Mouse (Mus musculus) ES-Bruce4 (cell line): ENCODE data around the gene Snx11. TPM values are rescaled to one million over a fixed set of nuclear protein-coding genes. Genes with fewer than 3 reads are reported as not detected.

Experiments used
- H3K27ac ChIP-seq: 2 replicates; pipeline ENCODE4 v1.5.1; 2012; ENCODE audit warnings: low read length, inconsistent platforms; ENCODE audit not compliant: insufficient read depth
- H3K27me3 ChIP-seq: 2 replicates; pipeline ENCODE4 v1.6.1; 2012; ENCODE audit warnings: mild to moderate bottlenecking, low read length, inconsistent platforms; ENCODE audit not compliant: control insufficient read depth, poor library complexity, insufficient read depth, severe bottlenecking
- H3K36me3 ChIP-seq: 2 replicates; pipeline ENCODE4 v1.6.1; 2012; ENCODE audit warnings: inconsistent platforms, mild to moderate bottlenecking, low read length, moderate library complexity; ENCODE audit not compliant: control insufficient read depth, poor library complexity, insufficient read depth, severe bottlenecking
- H3K4me1 ChIP-seq: one replicate; pipeline ENCODE4 v1.8.1; 2011; ENCODE audit warnings: low read length; ENCODE audit not compliant: control insufficient read depth, insufficient read depth
- H3K4me3 ChIP-seq: 2 replicates; pipeline ENCODE4 v1.5.1; 2011; ENCODE audit warnings: low read depth, mild to moderate bottlenecking, low read length
- H3K9ac ChIP-seq: 2 replicates; pipeline ENCODE4 v1.6.1; 2012; ENCODE audit warnings: low read depth, mild to moderate bottlenecking, inconsistent platforms; ENCODE audit not compliant: poor library complexity, severe bottlenecking
- H3K9me3 ChIP-seq: replicated peaks from 2 replicates; pipeline ENCODE4 v1.6.1; 2012; ENCODE audit warnings: mild to moderate bottlenecking, low read length, inconsistent platforms; ENCODE audit not compliant: control insufficient read depth, poor library complexity, insufficient read depth, severe bottlenecking
- CTCF ChIP-seq: IDR thresholded peaks from one replicate; pipeline ENCODE4 v1.8.1; 2011; ENCODE audit warnings: low read depth, low read length
- EP300 ChIP-seq: IDR thresholded peaks from 2 replicates; pipeline ENCODE4 v1.6.1; 2011; ENCODE audit warnings: low read depth, low read length; ENCODE audit not compliant: insufficient read depth
- POLR2A ChIP-seq: IDR thresholded peaks from one replicate; pipeline ENCODE4 v1.8.1; 2011; ENCODE audit warnings: low read length; ENCODE audit not compliant: insufficient read depth
- polyA plus RNA-seq: library from polyadenylated mRNA; stranded (reverse); fragments of >200 nt; gene quantifications from 2 replicates; pipeline ENCODE4 v1.2.4, GENCODE M21; 2011; ENCODE audit warnings: low read depth; ENCODE audit not compliant: missing spikeins, insufficient read depth, insufficient read length

Gene Snx11
- polyA plus RNA-seq, 1 experiment: 27.3 TPM

DNA sequence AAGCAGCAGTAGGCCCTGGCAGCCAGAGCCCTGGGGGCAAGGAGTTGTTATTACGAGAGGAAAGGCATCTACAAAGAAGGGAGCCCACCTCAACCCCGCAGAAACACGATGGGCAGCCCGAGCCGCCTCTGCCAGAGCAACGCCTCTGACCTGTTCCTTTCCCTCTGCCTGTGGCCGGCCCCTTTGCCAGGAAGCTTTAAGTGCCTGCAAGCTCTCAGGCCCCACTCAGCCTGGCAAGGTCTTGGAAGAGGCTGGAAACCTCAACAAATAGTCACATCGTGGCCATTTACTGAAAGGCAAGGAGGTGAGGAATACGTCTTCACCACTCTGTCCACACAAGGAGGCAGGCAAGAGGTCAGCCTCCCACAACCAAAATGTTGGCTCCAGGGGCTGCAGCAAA is 9.1 kb downstream of the Snx11 start:
- peaks cover 34% of the 10 kb centered on the region for H3K36me3 ChIP-seq
- no peak overlapping the region for H3K4me3 ChIP-seq
- H3K27ac ChIP-seq: no peak overlapping the region
- H3K9me3 ChIP-seq: no peaks in the 10 kb centered on the region
- H3K9ac ChIP-seq: peak overlapping the region; percentile 49
- H3K4me1 ChIP-seq: peaks cover 2% of the 10 kb centered on the region
- no peak for TF ChIP-seq POLR2A
- no peak for TF ChIP-seq EP300
- TF ChIP-seq CTCF: no peak
- H3K27me3 ChIP-seq: no peaks in the 10 kb centered on the region

- Histone ChIP-seq H3K27ac (peak overlapping the region; percentile 16; the same call in 1 of the 2 replicates), H3K36me3 (peaks cover 29% of the 10 kb centered on the region), H3K9ac (0 out of 2 replicates have a peak overlapping the region, but pooled peaks have one; percentile 19), H3K4me3 (no peak overlapping the region), H3K27me3 (no peaks in the 10 kb centered on the region), H3K4me1 (peaks cover 2% of the 10 kb centered on the region), H3K9me3 (no peaks in the 10 kb centered on the region)
- TF ChIP-seq EP300 (no peak), CTCF (no peak), POLR2A (no peak)
Observed at GRCm38 (mm10) chr11:96767096-96767495, 10.3 kb downstream of the Snx11 start.

- TF ChIP-seq CTCF: no peak
- TF ChIP-seq EP300: no peak
- H3K9ac ChIP-seq: 0 out of 2 replicates have a peak overlapping the region, but pooled peaks have one; percentile 19
- peak overlapping the region; percentile 16; the same call in 1 of the 2 replicates for H3K27ac ChIP-seq
Observed at GRCm38 (mm10) chr11:96766555-96766954, 10.8 kb downstream of the Snx11 start.

DNA sequence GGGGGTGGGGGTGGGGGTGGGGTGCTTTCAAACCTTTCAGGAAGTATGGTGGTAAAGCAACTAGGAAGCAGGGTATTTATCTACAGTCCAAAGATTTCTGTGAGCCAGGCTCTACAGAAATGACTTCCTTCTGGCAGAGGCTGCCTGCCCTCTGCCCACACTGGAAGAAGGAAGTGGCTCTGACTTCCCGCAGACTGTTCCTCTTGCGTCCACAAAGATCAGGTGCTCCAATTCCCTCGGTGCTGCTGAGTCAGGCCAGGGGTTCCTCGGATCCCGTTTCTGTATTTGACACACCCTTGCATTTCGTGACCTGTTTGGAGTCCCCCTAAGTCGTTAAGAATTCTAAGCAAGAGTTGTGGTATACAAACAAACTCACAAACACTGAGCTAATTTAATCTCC is 11.7 kb downstream of the Snx11 start:
- no peaks in the 10 kb centered on the region for H3K9me3 ChIP-seq
- H3K9ac ChIP-seq: no peak overlapping the region
- no peaks in the 10 kb centered on the region for H3K27me3 ChIP-seq
- TF ChIP-seq CTCF: no peak
- TF ChIP-seq POLR2A: no peak
- no peak overlapping the region for H3K4me3 ChIP-seq
- H3K27ac ChIP-seq: no peak overlapping the region
- H3K4me1 ChIP-seq: peaks cover 2% of the 10 kb centered on the region
- peaks cover 18% of the 10 kb centered on the region for H3K36me3 ChIP-seq

More at GRCm38 (mm10) chr11:96766555-96766954, 10.8 kb downstream of the Snx11 start:
- no peaks in the 10 kb centered on the region for H3K9me3 ChIP-seq
- 0 out of 2 replicates have a peak overlapping the region, but pooled peaks have one; percentile 2 for H3K4me3 ChIP-seq
- H3K4me1 ChIP-seq: peaks cover 2% of the 10 kb centered on the region
- H3K27me3 ChIP-seq: no peaks in the 10 kb centered on the region
- peaks cover 25% of the 10 kb centered on the region for H3K36me3 ChIP-seq

GRCm38 (mm10) chr11:96764511-96765350 is 12.6 kb downstream of the Snx11 start:
- Histone ChIP-seq H3K27ac (no peak overlapping the region), H3K27me3 (no peaks in the 10 kb centered on the region), H3K4me1 (peaks cover 2% of the 10 kb centered on the region), H3K4me3 (no peak overlapping the region), H3K9me3 (no peaks in the 10 kb centered on the region), H3K36me3 (peaks cover 9% of the 10 kb centered on the region), H3K9ac (no peak overlapping the region)
- TF ChIP-seq POLR2A: no peak
- TF ChIP-seq CTCF: no peak
- no peak for TF ChIP-seq EP300

GRCm38 (mm10) chr11:96762742-96763470 is 14.5 kb downstream of the Snx11 start:
- H3K9me3 ChIP-seq: no peaks in the 10 kb centered on the region
- no peak overlapping the region for H3K9ac ChIP-seq
- H3K27me3 ChIP-seq: no peaks in the 10 kb centered on the region
- H3K27ac ChIP-seq: no peak overlapping the region
- peaks cover 2% of the 10 kb centered on the region for H3K4me1 ChIP-seq
- no peak overlapping the region for H3K4me3 ChIP-seq
- no peak for TF ChIP-seq CTCF
- TF ChIP-seq POLR2A: no peak
- TF ChIP-seq EP300: no peak
- H3K36me3 ChIP-seq: no peaks in the 10 kb centered on the region
